Mouse (Mus musculus): ENCODE measurements around the gene Tfeb.

DNA sequence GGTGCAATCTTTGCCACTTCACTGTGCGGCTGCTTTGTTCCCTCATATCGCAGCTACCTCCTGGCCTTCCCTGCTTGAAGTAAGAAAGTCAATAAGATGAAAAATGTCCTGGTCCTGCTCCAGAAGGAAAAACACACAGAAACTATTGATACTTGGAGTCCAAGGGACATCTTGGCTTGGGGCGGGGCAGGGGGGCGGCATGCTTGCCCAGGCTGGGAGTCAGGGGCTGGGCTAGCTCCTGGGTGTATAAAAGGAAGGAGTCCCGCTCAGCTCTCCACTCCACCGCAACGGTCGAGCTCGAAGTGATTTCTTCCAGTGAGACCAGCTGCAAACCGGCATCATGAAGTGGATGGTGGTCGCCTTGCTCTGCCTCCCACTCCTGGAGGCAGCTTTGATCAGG lies 10.3 kb upstream of the Tfeb start, which contains the start of gene Pgc:
- TF ChIP-seq CTCF (IDR thresholded peaks at IDR 0.05; ENCODE audit: insufficient read depth, low read length) (no peak), POLR2A (IDR thresholded peaks at IDR 0.05; ENCODE audit: borderline replicate concordance, extremely low read depth, low read depth, low read length) (no peak)
